Mouse (Mus musculus) effector memory CD4-positive, alpha-beta T cell, adult 5 months (primary cell): Measurements from ENCODE around the gene Cacnb3. TPM values are rescaled to one million over a fixed set of nuclear protein-coding genes. Genes with fewer than 3 reads are reported as not detected.

Experiments
- polyA plus RNA-seq: library from polyadenylated mRNA; unstranded; fragments of 100-300 nt; shearing (Covaris generic); gene quantifications from one replicate; pipeline ENCODE4 v1.2.1, GENCODE M21; 2017

Gene Cacnb3
- 0.15 TPM for polyA plus RNA-seq

GRCm38 (mm10) chr15:98630540-98630939 is at the start of gene Cacnb3:
TSS of gene Cacnb3 (plus strand) at chr15:98630840.

DNA sequence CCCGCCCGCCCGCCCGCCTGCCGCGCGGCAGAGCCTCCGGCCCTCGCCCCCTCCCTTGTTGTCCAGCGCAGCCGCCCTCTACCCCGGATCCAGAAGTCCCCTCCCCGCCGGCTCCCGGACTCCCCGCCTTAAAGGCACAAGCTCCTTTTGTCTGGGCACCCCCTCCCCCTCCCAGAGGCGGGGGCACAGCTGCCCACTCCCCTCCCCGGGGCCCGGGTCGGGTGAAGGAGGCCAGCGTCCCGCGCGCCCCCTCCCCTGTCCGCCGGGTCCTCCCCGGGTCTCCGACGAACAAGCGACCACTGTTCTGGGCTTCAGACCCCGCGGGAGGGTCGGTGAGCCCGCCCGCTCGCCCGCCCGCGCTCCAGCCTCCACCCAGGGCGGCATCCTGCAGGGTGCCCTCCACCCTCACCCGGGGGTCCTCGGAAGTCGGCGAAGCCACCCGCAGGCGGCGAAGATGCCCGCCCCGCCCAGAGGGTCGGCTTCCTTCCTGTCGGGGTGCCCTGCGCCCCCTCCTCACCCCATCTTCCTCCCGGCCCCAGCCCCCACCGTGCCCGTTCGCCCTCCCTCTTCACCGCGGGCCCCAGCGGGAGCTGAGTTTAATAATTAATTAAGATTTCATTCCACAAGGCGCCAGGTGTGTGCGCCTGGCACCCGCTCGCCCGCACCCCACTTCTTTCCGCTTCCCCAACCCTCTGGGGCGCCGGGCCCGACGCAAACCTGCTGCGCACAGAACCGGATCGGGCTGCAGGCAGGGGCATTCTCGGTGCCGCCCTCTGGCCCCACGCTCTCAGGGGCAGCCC is 21.1 kb upstream of the Cacnb3 start, which contains the start of gene Adcy6:
Gene Adcy6 (minus strand): TSS at position 746 of the 800 bp plus-strand sequence.

DNA sequence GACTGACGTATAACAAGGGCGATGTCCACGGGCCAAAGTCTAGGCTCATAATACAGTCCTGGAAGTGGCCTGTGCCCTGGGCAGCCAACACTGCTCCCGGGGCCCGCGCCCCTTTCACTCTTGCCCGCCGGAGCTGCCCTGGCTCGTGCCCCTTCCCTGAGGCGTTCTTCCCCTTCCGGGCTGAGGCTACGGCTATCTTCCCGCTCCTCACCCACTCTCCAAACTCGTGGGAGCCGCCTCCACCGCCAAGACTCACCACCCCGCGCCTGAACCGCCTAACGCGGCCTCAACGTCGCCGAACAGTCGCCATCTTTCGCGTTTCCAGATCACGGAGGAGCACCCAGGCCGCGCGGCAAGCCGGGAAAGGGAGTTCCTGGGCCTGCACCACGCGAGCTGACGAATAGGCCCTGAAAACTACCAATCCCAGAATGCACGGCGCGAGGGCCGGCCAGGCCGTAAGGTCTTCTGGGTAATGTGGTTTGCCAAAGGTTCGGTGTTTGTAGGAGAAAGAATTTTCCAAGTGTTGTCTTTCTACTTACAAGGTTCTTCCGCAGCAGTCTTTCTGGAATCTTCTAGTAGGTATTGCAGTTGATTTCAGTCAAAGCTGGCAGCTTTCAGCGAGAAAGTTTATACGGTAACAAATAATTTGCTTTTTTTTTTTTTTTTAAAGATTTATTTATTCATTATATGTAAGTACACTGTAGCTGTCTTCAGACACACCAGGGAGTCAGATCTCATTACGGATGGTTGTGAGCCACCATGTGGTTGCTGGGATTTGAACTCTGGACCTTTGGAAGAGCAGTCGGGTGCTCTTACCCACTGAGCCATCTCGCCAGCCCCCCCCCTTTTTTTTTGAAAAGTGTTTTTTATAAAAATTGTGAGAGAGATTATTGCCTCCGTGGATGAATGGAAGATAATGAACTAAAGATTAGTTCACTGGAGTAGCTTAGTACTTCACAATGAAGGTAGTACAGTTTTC is 32.2 kb downstream of the Cacnb3 start, which contains the start of gene Ddx23:
Gene Ddx23 (minus strand): TSS at position 328 of the 979 bp plus-strand sequence.

DNA sequence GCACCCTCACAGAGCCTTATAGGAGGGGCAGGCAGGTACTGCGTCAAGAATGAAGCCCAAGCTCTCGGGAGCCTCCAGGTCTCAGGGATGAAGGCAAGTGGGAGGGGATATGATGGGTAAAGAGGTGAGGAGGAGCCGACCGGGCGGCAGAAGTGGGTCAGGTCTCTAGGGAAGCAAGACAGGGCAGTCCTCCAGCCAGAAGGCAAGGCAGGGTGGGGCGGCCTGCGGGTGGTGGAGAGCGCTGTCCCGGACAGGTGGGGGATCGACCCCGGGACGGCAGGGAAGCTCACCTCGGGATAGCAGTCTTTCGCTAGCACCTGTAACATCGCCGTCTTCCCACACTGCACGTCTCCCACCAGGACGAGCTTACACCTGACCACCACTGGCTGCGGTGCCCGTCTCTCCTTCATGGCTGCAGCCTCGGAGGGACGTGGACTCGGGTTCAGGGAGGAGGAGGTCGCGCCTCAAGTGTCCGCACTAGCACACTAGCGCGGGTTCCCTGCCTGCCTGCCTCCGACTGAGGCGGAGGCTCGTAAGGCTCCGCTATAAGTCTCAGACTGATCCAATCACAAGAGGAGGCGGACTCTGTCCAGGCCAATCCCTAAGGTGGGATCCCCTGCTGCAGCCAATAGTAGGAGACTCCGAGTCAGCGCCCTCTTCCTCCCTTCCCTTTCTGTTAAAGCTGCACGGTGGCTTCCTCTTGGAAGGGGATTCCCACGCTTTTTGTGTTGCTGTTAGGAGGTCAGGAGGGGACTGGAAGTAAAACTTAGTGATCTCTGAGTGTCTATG is 46.5 kb downstream of the Cacnb3 start, which contains the start of gene Rnd1:
Gene Rnd1 (minus strand): TSS at position 522 of the 789 bp plus-strand sequence.

Other genes starting within 250 kb of the Cacnb3 start
- gene Olfr283, start 249.9 kb upstream of the Cacnb3 start, polyA plus RNA-seq, result not detected
- gene Olfr282, start 199.6 kb upstream of the Cacnb3 start, polyA plus RNA-seq, result not detected
- gene Olfr281, start 178.3 kb upstream of the Cacnb3 start, polyA plus RNA-seq, result not detected
- gene OR5BS1P, start 160.9 kb upstream of the Cacnb3 start, polyA plus RNA-seq, result not detected
- gene Lalba, start 148.1 kb upstream of the Cacnb3 start, polyA plus RNA-seq, result not detected
- 0.19 TPM for gene Olfr279, start 138.4 kb upstream of the Cacnb3 start, polyA plus RNA-seq
- 63.5 TPM for gene Kansl2, start 96.6 kb upstream of the Cacnb3 start, polyA plus RNA-seq
- gene Ccnt1, start 59.9 kb upstream of the Cacnb3 start, polyA plus RNA-seq, result 170 TPM
- gene 4930415O20Rik, start 59.8 kb upstream of the Cacnb3 start, polyA plus RNA-seq, result not detected
- 0.57 TPM for gene Adcy6, start 20.8 kb upstream of the Cacnb3 start, polyA plus RNA-seq
- 27.5 TPM for gene Ddx23, start 32.1 kb downstream of the Cacnb3 start, polyA plus RNA-seq
- 2.8 TPM for gene Rnd1, start 46.6 kb downstream of the Cacnb3 start, polyA plus RNA-seq
- 0.70 TPM for gene Ccdc65, start 77.4 kb downstream of the Cacnb3 start, polyA plus RNA-seq
- gene Fkbp11, start 97.4 kb downstream of the Cacnb3 start, polyA plus RNA-seq, result not detected
- 93.8 TPM for gene Arf3, start 132.4 kb downstream of the Cacnb3 start, polyA plus RNA-seq
- gene Wnt10b, start 147.3 kb downstream of the Cacnb3 start, polyA plus RNA-seq, result 0.31 TPM
- not detected for gene Wnt1, start 159.0 kb downstream of the Cacnb3 start, polyA plus RNA-seq
- not detected for gene Ddn, start 178.7 kb downstream of the Cacnb3 start, polyA plus RNA-seq
- gene Prkag1, start 200.7 kb downstream of the Cacnb3 start, polyA plus RNA-seq, result 84.8 TPM
- 27.4 TPM for gene Kmt2d, start 240.4 kb downstream of the Cacnb3 start, polyA plus RNA-seq